Mouse (Mus musculus) adrenal gland, postnatal 10 days (tissue): ENCODE measurements around the gene Inpp5f. TPM values are rescaled to one million over a fixed set of nuclear protein-coding genes. Genes with fewer than 3 reads are reported as not detected.

ENCODE experiments used
- DNase-seq: peaks from one replicate; pipeline ENCODE4 v3.0.0; 2021; ENCODE audit warnings: mixed read lengths
- total RNA-seq, 2 experiments: library from RNA; stranded (reverse); gene quantifications; 2 replicates each; pipeline ENCODE4 v1.2.3; 2021

Inpp5f gene
- total RNA-seq, 2 experiments from 2014 or later, result 19.7 to 28.0 TPM

DNA sequence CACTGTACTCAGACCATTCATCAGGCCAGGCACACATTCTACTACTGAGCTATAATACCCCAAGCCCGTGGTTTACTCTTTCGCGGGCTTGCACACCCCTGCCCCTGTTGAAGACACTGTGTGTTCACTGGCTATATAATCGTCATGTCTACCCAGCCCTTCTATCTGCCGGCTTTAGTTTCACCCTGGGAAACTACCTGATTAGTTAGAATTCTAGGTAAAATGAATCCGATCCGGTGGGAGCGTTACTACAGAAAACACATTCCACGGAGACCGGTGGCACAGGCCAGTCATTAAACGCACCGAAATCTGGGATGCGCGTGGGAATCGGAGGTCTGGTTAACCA lies 128.0 kb downstream of the Inpp5f start:
- DNase-seq, result no peak

GRCm38 (mm10) chr7:128739462-128740277 lies 128.5 kb downstream of the Inpp5f start:
- DNase-seq, result peak; percentile 70

GRCm38 (mm10) chr7:128740334-128740733 lies 129.2 kb downstream of the Inpp5f start, which contains the start of gene Mcmbp:
Gene Mcmbp (minus strand): TSS chr7:128740495.
- DNase-seq, result peak; percentile 99

DNA sequence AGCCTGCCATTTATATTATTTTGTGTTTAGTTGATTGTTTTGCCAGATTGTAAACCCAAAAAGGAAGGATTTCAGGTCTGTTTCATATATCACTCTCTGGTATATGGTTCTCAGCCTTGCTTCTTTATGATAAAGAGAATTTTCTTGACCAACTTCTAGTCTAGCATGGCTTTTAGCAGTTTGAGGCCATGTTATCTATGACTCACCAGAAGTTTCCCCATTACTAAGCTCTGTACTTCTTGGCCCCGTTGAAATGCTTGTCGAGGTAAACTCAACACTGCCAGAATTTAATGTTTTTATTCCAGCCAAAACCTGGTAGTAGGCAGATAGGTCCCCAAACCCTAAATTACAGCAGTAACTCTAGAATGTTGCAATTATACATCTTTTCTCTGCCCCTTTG lies 132.8 kb downstream of the Inpp5f start:
- DNase-seq, result no peak

DNA sequence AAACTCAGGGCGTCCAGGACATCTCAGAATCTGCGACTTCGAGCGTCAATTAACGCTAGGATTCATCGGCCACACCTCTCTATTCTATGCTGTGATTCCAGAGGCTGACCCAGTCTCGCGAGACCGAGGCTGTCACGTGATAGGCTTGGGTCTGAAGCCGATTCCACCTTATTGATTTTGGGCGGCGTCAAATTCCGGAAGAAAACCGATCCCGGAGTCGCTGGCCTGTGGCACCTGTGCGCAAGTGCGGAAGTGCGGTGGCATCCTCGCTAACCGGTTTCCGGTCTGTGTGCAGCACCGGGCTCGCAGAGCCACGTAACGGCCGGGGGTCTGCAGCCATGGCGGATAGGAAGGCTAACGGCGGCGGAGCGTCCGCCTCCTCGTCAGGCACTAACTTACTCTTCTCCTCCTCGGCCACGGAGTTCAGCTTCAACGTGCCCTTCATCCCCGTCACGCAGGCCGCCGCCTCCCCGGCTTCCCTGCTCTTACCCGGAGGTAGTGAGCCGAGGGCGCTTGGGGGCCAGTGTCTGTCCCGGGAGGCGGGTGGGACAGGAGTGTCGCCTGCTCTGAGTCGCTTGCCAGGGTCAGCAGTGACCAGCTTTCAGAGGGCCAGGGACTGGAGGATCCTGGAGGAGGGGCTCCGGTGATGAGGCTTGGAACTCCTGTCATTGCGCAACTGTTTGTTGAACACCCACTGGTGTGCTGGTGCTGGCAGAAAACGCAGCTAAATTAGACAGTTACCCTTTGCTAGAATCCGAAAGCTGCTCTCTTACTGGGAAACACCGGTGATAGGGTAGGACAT lies 133.8 kb downstream of the Inpp5f start, which contains the start of gene Sec23ip:
Sec23ip (plus strand) TSS at position 260 of the 802 bp plus-strand sequence.
- peak; percentile 98 for DNase-seq

Other genes starting within 250 kb of the Inpp5f start
- 10 to 100 TPM; 13.4 to 14.2 TPM for gene Rgs10, start 192.6 kb upstream of the Inpp5f start, total RNA-seq
- gene Tial1, start 149.6 kb upstream of the Inpp5f start, total RNA-seq, result 10 to 100 TPM; 77.5 to 92.0 TPM
- gene Bag3, start 87.7 kb upstream of the Inpp5f start, total RNA-seq, result 100 to 1,000 TPM in 1 of 2 experiments, 10 to 100 TPM in 1; 77.1 to 125 TPM
- gene Mcmbp, start 129.2 kb downstream of the Inpp5f start, total RNA-seq, result 10 to 100 TPM; 38.6 to 42.7 TPM
- 10 to 100 TPM; 34.1 to 44.9 TPM for gene Sec23ip, start 133.6 kb downstream of the Inpp5f start, total RNA-seq